Mouse (Mus musculus) layer of hippocampus, adult 9-11 months (tissue): ENCODE results near the gene Prtg.
A peak's percentile ranks its signal among the peaks of the same experiment; 100 is the strongest.

Experiments used
- DNase-seq: peaks from one replicate; pipeline ENCODE4 v3.0.0; 2022

Prtg gene

DNA sequence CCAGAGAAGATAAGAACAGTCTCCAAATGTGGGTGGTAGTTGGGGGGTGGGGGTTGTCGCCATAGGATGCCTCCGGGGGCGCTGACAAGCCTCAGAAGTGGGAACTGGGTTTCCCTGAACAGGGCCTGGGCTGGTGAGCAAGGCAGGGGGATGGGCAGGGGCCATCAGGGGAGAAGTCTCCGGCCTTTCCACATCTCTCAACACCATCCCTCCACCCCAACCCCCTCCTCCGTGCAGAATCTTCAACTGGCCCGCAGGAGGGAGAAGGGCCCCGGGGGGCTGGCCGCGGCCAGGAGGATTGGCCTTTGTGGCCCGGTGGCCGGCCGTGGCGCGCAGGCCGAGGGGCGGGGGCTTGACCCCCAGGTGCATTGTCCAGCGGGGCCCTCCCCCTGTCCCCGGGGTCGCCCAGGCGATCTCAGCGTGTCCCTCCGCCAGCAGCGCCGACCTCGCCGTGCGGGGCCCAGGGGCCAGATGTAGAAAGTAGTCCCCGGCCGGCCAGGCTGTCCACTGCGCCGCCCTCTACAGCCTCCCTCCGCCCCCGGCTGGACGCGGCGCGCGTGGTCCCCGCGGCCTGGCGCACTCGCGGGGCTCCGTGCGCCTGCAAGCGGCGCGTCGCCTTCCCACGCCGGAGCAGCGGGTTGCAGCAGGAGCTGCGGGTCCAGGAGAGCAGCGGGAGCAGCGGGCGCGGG is at the start of gene Prtg:
Gene Prtg, plus strand, starts transcription at position 144 of the 689 bp plus-strand sequence.
- peak; percentile 10 for DNase-seq

DNA sequence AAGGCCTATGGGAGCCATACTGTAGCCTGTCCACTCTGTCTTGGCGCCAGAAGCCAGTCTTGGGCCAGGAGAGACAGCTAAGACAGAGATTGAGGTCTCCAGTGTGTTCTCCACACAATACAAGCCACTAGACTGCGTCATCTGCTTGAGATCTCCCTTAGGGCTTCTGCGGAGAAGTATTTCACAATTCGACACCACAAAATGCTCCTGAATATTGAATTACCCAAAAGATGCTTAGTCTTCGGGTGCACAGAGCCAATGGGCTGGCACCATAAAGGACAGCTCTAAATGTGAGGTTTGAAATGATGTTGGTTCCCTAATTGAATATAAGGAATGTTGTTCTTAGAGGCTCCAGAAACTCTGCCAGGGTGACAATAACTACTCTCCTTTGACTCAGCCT is 49.5 kb upstream of the Prtg start:
- no peak for DNase-seq

DNA sequence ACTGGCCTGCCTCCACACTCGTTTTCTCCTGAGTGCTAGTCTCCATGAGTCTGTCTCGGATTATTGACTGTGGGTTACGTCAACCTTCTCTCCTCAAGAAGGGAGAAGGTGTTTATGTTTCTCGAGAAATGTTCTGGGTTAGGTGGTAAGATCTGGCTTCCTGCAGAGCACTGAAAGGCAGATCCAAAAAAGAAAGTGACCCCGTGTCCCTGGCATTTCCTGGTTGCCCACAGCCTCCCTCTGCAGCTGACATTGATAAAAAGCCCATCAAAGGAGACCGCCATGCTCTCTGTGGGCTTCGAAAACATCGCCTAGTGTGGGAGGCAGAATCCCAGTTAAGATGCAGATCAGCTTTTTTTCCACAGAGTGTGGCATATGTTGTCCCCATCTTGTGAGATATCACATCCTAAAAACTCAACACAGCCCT is 48.0 kb upstream of the Prtg start:
- DNase-seq = peak; percentile 65

DNA sequence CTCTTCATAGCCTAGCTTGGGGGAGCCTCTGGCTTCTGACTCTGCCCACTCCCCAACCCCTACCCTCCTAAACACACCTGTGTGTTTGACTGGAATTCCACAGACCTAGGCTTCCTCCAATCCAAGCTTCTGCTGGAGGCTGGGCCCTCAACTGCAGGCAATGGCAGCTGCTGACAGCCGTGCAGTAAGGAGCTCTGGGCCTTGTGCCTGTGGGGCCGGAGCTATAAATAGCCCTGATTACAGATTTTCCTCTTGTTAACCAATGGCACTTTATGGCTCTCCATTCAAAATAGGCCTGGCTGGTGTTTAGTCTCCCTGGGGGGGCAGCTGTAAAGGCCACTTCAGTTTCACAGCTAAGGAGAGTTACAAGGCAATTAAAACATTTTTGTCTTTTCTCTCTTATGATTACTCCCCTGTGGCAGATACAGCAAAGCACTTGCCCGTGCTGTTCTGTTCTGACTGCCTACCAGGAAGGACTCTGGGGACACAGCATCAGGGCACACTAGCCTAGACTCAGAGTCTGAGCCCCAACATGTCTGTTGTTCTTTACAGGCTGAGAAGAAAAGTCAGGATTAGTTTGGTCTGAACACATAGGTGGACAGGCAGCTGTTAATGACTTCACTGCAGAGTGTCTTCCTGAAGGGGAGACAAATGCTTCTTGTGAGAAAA is 43.5 kb upstream of the Prtg start:
- peak; percentile 53 for DNase-seq

DNA sequence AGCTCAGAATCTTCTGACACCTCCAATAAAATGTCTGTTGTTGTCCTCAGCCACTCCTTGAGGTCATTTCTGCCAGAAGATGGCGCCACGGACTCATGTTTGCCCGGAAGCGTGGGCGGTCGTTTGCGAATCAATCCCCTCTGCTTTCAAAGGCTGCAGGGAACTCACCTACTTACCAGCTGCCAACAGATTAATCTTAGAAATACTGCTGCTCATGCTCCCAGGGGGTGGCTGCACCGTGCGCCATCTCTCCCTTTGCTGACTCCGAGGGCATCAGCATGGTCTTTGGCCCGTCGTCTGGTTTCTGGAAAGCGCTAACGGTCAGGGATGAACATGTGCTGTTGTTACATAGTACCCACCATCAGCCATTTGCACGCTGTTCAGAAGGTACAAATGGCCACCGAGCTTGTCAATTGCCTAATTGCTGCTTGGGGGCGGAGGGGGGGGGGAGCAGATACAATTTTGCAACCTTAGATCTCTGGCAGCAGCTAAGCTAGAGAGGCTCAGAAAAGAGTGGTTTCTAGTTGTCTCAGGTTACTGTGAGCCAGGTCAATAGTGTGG is 39.8 kb upstream of the Prtg start:
- peak; percentile 94 for DNase-seq

DNA sequence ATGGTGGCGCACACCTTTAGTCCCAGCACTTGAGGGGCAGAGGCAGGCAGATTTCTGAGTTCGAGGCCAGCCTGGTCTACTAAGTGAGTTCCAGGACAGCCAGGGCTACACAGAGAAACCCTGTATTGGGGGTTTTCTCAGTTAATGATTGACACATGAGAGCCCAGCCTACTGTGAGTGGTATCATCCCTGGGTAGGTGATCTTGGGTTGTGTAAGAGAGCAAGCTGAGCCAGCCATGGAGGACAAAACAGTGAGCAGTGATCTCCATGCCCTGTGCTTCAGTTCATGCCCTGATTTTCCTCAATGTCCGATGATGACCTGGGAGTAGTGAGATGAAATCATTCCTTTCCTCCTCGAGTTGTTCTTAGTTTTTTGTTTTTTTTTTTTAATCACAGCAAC is 31.7 kb upstream of the Prtg start:
- DNase-seq = no peak

DNA sequence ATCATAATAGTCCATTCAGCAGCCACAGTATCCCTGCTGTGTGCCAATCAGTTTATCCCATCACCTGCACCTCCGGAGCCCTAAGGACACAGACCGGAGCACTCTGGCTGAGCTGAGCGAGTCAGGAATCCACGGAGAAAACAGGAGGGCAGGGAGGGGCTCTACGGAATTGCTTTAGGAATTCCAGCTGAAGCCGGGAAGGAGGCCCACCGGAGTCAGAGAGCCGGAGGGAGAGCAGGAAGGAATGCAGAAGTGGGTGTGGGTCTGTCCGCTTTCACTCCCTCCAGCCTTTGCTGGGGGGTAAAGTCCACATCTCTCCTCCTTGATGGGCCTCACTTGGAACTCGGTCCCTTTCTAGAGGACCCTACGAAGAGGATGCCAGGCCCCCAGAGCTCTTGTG is 27.7 kb upstream of the Prtg start:
- no peak for DNase-seq

DNA sequence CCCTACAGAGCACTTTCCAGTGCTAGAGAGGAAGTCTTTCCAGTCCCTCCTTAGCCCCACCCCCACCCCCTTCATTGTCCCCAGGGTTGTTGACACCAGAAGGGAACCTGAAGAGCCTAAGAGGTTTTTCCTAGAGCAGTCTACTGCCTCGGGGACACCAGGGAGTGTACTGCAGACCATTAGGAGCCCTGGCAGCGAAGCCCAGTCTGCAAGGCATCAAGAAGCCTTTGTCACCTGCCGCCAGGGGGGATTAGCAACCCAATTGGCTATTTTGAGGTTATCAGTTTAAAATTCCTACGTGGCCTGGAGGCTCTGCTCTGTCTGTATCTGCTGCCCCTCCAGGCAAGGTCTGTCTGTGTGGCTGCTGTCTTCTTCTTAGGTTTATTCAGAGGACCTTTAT is 26.9 kb upstream of the Prtg start:
- DNase-seq = no peak

DNA sequence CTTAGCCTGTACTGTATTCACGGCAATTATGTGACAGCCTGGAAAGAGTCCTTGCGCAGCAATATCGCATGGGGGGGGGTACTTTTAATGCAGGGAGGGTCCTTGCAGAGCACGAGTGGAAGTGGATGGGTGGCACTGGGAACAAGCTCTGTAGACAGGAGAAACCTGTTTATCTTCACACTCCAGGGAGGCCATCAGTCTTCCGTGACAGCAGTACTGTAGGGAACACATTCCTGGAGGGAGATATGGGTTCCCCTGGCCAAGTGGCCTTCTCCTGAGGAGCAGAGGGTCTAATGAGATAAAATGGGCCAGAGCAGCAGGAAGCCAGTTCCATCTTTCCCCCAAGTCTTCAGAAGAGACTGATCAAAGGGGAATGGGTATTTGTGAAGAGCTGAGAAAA is 26.0 kb upstream of the Prtg start:
- no peak for DNase-seq

DNA sequence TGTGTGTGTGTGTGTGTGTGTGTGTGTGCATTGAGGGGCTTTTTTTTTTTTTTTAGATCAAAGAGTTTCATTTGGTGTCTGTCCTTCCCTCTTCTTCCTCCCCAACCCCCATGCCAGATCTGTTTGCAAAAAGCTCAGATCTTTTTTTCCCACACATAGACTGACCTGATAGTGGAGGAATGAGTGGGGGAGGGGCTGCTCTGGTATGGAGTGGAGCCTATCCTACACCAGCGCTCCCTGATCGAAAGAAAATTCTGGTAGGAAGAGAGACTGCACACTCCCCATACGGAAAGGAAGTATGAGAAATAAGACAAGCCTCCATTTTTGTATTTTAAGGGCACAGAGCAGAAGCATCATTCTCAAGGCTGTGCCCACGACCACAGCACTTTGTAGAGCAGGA is 25.2 kb upstream of the Prtg start:
- DNase-seq = no peak

DNA sequence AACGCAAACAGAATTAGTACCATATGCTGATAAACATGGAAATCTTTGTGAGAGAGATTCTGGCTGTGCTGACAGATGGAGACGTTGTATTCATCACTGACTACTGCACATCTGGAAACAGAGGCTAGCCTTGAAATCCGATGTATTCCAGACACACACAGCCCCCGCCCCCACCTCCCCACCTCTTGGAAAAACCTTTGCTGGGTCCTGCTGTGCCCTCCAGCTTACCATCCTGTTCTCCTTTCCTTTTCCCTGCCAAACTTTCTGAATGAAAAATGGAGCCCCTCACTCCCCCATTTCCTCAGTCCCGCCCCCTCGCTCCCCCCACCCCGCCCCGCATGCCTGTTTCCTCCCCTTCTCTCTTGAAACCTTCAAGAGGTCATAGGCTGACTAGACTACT is 24.6 kb upstream of the Prtg start:
- no peak for DNase-seq

DNA sequence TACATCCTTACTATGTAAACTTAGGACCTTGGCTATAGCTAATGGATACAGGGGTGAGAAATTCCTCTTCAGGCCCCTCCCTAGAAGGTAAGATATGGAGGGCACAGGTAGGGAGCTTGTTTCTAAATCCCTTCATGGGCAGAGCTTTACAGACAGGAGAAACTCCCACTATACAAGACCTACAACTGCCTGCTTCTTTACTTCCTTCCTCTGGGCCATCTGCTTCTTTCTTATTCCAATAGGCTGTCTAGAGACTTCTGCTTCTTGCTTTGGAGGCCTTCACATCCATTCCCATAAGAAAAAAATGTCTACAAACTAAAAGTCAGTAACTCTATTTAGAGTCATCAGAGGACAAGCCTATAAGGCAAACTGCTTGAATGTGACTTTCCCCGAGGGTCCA is 18.9 kb upstream of the Prtg start:
- no peak for DNase-seq

DNA sequence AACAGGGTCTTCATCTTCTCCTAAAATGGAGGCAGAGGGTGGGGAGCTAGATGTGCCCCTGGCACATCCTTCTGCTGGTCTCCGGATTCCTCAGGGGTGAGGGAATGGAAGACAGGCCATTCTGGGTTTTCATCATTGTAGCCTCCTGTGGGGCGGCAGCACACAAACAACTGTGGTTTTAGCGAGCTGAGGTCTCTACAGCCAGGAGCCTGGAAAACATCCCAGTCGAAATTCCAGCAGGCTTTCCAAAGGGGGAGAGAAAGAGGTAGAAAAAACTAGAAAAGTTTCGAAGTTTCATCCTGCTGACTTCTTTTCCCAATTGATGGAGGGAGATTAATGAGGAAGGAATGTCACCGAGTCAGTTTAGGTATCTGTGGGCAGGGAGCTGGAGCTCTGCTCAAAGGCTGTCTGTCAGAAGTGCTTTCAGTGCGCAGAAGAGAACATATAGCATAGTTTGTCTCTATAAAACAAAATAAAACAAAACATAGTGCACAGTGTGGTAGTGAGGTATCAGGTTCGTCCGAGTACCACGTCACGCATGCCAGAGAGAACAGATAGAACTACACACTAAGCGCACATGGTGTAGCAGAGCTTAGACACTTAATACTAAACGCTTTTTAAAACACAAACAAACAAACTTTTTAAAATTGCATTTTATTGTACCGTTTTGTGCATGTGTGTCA is 16.0 kb upstream of the Prtg start:
- DNase-seq = no peak

DNA sequence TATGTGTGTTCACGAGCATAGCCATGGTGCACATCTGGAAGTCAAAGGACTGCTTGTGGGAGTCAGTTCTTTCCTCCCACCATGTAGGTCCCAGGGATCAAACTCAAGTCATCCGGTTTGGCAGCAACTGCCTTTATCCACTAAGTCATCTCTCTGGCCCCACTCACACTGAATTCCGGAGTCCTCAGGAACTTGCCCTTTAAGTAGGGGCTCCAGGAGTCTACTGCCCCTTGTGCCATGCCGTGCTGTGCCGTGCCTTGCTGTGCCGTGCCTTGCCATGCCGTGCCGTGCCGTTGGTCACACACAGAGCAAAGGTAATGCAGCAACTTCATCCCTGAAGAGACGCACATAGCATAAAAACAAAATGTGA is 15.5 kb upstream of the Prtg start:
- no peak for DNase-seq

DNA sequence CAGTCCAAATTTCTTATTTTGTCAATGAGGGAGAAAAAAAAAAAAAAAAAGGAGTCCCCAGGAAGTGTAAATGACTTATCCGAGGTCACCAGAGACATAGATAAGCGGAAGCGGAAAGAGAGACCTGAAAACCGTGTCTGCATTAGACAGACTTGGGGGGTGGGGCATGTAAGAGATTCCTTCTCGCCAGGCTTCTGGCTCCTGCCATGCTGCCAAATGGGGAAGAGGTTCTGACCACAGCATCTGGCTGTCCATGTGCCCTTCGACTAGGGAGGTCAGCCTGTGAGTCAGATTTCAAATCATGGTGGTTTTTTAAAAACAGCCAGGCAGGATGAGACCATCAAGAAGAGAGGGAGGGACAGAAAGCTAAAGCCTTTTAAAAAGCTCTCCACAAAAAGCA is 15.0 kb upstream of the Prtg start:
- peak; percentile 9 for DNase-seq

DNA sequence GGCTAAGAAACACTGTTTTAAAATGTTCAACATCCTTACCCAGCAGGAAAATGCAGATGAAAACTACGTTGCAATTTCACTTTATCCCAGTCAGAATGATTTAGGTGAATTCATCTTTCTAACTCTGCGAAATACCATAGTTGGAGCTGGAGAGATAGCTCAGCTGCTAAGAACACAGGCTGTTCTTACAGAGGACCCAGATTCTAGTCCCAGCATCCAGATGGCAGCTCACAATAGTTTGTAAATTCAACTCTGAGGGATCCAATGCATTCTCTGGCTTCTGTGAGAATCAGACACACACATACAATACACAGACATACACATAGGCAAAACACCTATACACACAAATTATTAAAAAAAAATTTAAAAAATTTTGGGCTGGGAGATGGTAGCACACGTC is 11.4 kb upstream of the Prtg start:
- DNase-seq = peak; percentile 40

DNA sequence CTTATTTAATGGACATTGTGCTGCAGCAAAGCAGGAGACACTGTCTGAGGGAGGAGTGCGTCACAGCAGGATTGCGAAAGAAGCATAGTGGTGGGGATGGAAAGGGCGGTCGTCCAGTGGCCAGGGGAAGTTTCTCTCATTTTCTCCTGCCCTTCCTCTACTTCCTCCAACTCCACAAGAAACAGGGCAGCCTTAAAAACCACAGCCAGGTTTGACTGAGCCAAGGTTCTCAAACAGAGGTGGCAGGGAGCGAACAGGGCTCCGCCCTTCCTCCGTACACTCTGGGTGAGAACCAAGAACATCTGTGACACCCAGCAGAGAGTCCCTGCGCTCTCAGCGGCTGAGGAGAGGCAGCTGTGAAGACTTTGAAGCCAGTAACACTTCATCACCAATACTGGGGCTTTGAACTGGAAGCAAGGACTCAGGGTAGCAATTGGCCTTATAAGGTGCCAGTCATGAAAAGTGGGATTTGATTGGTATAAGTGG is 9.5 kb upstream of the Prtg start:
- no peak for DNase-seq

DNA sequence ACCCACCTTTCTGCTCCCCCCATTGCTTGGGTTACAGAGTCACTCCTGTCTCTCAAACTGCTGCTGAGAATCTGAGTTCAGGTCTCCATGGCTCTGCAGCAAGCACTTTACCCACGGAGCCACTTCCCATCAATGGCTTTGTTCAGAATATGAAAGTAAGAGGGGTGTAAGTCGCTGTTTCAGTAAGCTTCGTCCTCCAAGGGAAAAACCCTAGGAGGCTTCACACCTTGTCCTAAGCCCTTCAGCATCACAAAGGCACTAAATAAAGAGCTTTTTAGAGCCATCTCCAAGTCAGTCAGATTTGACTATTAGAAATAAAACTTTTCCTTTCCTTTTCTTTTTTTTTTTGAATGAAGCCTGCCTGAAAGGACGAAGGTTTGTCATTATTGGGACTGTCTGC is 3.4 kb upstream of the Prtg start:
- DNase-seq = no peak

DNA sequence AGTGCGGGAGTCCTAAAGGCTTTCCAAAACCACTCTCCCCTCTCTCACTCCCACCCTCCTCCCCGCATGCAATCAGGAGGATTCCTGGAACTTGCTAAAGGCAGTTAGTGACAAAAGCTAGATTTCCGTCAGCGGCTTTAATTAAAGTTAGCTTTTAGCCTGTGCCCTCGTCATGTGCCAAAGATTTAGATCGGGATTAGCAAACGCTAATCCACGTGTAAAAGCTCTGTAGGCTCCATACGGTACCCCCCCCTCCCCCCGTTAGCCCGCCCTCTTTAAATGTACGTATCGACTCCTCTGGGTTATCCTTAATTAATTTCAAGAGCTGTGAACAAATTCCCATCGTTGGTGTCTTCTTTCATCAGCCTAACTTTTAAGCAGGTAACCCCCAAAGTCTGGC is 528 bp upstream of the Prtg start:
- no peak for DNase-seq

DNA sequence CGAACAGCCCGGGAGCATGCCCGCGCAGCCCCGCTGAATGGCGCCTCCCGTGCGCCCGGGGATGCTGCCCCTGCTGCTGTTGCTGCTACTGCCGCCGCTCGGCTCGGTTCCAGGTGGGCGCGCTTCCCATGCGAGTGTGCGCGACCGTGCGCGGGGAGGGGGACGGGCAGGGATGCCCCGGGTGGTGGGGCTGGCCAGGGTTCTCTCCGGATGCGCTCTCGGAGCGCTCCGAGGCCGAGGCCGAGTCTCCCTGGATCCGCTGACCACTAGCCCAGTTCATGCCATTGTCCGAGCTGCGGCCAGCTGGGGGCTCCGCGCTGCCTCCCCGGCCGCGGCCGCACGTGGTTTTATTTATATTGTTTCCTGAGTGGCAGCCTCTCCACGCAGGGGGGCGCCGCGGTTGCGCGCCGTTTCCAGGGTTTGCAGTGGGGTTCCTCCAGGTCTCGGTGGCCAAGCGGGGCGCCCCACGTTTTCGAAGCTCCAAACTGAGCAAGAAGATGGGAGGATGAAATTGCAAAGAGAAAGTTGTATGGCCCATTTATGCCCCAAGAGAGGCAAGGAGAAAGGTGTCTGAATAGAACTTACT is 839 bp downstream of the Prtg start:
- peak; percentile 64 for DNase-seq

DNA sequence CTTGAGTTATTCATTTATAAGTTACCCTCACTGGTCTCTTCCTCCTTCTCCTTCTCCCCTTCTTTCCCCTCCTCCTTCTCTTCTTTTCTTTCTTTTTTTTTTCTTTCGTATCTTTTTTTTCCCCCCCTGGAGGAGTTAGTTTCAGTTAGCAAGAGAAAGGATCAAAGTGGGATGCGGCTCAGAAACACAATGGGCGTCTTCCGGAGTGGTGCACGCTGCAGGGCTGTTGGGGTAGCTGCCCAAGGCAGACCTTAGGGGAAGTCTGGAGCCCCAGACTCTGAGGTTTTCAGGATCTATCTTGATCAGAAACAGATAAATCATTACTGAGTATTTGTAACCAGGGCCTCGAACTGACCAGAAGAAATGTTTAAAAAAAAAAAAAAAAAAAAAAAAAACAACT is 1.5 kb downstream of the Prtg start:
- no peak for DNase-seq

DNA sequence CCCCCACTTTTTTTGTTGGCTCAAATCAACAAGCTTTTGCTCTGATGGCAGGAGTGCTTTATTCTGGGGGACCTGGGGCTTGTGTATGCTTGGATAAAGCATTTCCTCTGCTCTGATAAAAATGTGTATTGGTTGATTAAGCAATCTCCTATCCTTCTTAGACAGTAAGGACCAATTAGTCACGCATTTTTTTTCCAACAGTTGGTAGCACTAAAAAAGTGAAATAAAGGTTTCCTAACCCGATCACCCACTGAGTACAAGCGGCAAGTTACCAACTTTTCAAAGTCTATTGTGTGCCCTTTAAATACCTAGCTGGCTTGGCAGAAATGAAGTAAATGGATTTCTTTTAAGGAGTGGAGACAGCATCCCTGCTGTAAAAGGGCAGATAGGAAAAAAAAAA is 1.9 kb downstream of the Prtg start:
- DNase-seq = no peak

DNA sequence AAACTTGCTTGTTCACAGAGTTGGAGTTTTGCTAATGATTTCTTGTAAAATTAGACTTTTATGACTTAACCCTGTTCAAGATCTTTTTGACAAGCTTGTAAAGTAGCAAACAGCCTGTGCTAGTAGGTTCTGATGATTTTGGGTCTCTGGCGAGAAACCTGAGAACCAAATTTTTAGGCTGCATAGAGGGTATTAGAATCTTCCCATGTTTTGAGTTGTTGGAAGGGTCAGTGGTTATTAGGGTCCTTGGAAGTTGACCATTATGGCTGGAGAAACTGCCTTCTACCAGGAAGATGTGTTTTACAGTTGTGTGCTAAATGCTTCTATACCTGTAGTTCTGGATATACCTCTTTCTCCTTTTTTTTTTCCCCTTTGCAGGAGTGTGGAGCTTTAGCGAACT is 2.4 kb downstream of the Prtg start:
- DNase-seq = no peak

DNA sequence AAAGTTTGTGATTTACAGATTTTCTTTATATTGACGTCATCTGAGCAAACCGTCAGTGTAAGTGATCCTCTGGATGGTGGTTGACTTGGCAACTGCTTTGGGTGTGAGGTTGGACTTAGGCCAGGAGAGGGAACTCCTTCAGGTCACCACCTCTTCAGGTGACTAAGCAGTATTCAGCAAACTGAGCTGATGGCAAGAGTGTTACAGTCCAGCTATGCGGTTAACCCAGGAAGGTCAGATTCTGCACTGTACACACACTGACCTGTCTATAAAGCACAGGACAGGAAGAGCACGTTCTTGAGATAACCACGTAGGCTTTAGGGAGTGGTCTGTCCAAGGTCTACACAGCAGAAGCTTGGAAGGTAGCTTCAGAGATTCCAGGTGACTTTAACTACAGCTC is 3.9 kb downstream of the Prtg start:
- no peak for DNase-seq
